Mouse (Mus musculus) liver, postnatal 0 days (tissue): ENCODE results near the gene Esf1.

Experiments
- CTCF ChIP-seq: sonication (generic); IDR thresholded peaks from 2 replicates; pipeline ENCODE4 v1.5.1; 2016; ENCODE audit warnings: antibody characterized with exemption, low read depth
- EP300 ChIP-seq: IDR thresholded peaks from 2 replicates; pipeline ENCODE4 v1.6.1; 2016; ENCODE audit warnings: antibody characterized with exemption, low read depth, mild to moderate bottlenecking

- peak; percentile 56 for TF ChIP-seq CTCF
- TF ChIP-seq EP300 = no peak
Measured at GRCm38 (mm10) chr2:140159186-140159730, 11.1 kb downstream of the Esf1 start.
